Mouse (Mus musculus) lung, adult 2 months (tissue): ENCODE measurements around the gene Fgd2. TPM values are rescaled to one million over a fixed set of nuclear protein-coding genes. Genes with fewer than 3 reads are reported as not detected.

ENCODE experiments used
- DNase-seq: peaks from one replicate; pipeline ENCODE4 v3.0.0; 2022
- H3K4me1 ChIP-seq: fragments of 200-500 bp; 2 replicates; pipeline ENCODE4 v1.6.1; 2011; ENCODE audit warnings: low read length; ENCODE audit not compliant: control insufficient read depth, insufficient read depth
- H3K4me3 ChIP-seq: fragments of 200-500 bp; replicated peaks from 2 replicates; pipeline ENCODE3; 2011; ENCODE audit warnings: low read depth, mild to moderate bottlenecking, control low read depth, low read length; ENCODE audit errors: extremely low read depth
- CTCF ChIP-seq: fragments of 200-500 bp; IDR thresholded peaks from 2 replicates; pipeline ENCODE4 v1.5.1; 2011; ENCODE audit warnings: mild to moderate bottlenecking, low read length, control low read depth; ENCODE audit not compliant: insufficient read depth
- POLR2A ChIP-seq: fragments of 200-500 bp; IDR thresholded peaks from 2 replicates; pipeline ENCODE4 v1.6.1; 2011; ENCODE audit warnings: low read depth, mild to moderate bottlenecking, control low read depth, low read length, borderline replicate concordance; ENCODE audit errors: extremely low read depth
- WGBS: fragments of 180-500 bp; shearing (Covaris S2); methylation state at CpG from one replicate; pipeline ENCODE4 v1.1.7; 2018; 5-methylcytosine and 5-hydroxymethylcytosine counted together
- polyA plus RNA-seq: library from polyadenylated mRNA; depleted of rRNA; stranded (reverse); fragments of >200 nt; gene quantifications from 2 replicates; pipeline ENCODE4 v1.2.3, GENCODE M21; 2012

The Fgd2 gene
- polyA plus RNA-seq, 1 experiment, result 44.3 TPM

GRCm38 (mm10) chr17:29321765-29322602, 38.7 kb upstream of the Fgd2 start:
- TF ChIP-seq POLR2A (no peak), CTCF (no peak)
- Histone ChIP-seq H3K4me1 (no peaks in the 10 kb centered on the region), H3K4me3 (no peak overlapping the region)
- DNase-seq, result no peak
- WGBS, result 55% methylated on average over 41 of the region's 41 CpGs

GRCm38 (mm10) chr17:29322603-29322962, 38.1 kb upstream of the Fgd2 start:
- H3K4me1 ChIP-seq, result no peaks in the 10 kb centered on the region
- TF ChIP-seq CTCF, result no peak
- peak; percentile 31; the same call in 1 of the 2 replicates for TF ChIP-seq POLR2A
- WGBS, result 47% methylated on average over 18 of the region's 18 CpGs
- peak; percentile 84 for DNase-seq
- H3K4me3 ChIP-seq, result no peak overlapping the region

GRCm38 (mm10) chr17:29323625-29324024, 37.1 kb upstream of the Fgd2 start:
- Histone ChIP-seq H3K4me3 (no peak overlapping the region), H3K4me1 (no peaks in the 10 kb centered on the region)
- no peak for DNase-seq
- no peak for TF ChIP-seq CTCF
- no peak for TF ChIP-seq POLR2A
- WGBS, result 84% methylated on average over 3 of the region's 3 CpGs

GRCm38 (mm10) chr17:29325831-29326230, 34.9 kb upstream of the Fgd2 start:
- no peak for DNase-seq
- 93% methylated on average over 13 of the region's 13 CpGs for WGBS
- no peak overlapping the region for H3K4me3 ChIP-seq
- no peaks in the 10 kb centered on the region for H3K4me1 ChIP-seq
- no peak for TF ChIP-seq CTCF
- no peak for TF ChIP-seq POLR2A

- H3K4me3 ChIP-seq, result no peak overlapping the region
- DNase-seq, result peak; percentile 3
- TF ChIP-seq POLR2A (no peak), CTCF (no peak)
- H3K4me1 ChIP-seq, result no peaks in the 10 kb centered on the region
- WGBS, result 38% methylated on average over 52 of the region's 52 CpGs
Observed at GRCm38 (mm10) chr17:29326531-29327529, 33.9 kb upstream of the Fgd2 start.

- TF ChIP-seq CTCF, result no peak
- 86% methylated on average over 9 of the region's 9 CpGs for WGBS
- no peak for DNase-seq
- Histone ChIP-seq H3K4me3 (no peak overlapping the region), H3K4me1 (no peaks in the 10 kb centered on the region)
Observed at GRCm38 (mm10) chr17:29327691-29328090, 33.0 kb upstream of the Fgd2 start.

GRCm38 (mm10) chr17:29330221-29330620, 30.5 kb upstream of the Fgd2 start:
- no peak for DNase-seq
- no peak overlapping the region for H3K4me3 ChIP-seq
- 78% methylated on average over 3 of the region's 3 CpGs for WGBS
- H3K4me1 ChIP-seq, result no peaks in the 10 kb centered on the region
- TF ChIP-seq POLR2A, result no peak

- 43% methylated on average over 5 of the region's 5 CpGs for WGBS
- no peak for DNase-seq
- Histone ChIP-seq H3K4me1 (no peaks in the 10 kb centered on the region), H3K4me3 (no peak overlapping the region)
- TF ChIP-seq POLR2A, result no peak
- no peak for TF ChIP-seq CTCF
Observed at GRCm38 (mm10) chr17:29330671-29331410, 29.9 kb upstream of the Fgd2 start.

- TF ChIP-seq CTCF, result no peak
Observed at GRCm38 (mm10) chr17:29332186-29332685, 28.5 kb upstream of the Fgd2 start.

More at GRCm38 (mm10) chr17:29332186-29332685, 28.5 kb upstream of the Fgd2 start:
- H3K4me1 ChIP-seq, result no peaks in the 10 kb centered on the region; the same call in 1 of the 2 replicates
- H3K4me3 ChIP-seq, result no peak overlapping the region
- no peak for DNase-seq
- 70% methylated on average over 4 of the region's 4 CpGs for WGBS
